24 mouse cellular contexts compared by ENCODE assay signal in the genomic region with DNA sequence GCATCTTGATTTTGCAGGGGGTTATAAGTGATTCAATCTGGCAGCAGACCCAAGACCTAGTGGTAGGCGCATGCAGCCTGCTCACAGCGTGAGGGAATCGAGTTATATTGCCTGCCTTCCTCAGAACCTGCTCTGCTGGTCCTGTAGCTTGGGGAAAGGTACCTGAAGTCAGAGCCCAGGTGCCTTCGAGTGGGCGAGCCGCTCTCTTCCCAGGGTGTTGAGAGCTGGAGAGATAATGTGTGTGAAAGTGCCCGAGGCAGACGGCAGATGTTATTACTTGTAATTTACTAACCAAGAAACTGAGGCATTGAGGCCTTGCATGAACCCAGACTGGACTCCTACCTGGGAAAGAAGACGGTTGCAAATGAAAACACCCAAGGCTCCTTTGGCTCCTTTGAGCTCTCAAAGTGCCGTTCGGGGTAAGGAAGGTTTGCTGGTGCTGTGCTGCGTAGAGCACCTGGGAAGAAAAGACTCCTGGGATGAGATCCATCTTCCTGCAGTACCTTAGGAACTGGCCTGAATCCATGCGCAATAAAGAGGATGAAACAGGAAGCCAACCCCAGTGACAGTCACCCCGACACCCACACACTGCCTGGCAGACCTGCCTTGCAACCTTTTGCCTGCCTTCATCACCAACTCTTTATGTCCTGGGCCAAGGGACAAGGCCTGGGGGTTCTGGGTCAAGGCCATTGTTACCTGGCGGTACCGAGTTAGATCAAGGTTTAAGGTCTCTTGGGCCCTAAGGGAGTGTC. TPM values are rescaled to one million over a fixed set of nuclear protein-coding genes. Genes with fewer than 3 reads are reported as not detected.
"Had no signal": no experiment of that assay in that cellular context is flagged by ENCODE, and none has a peak within 500 bp of the region (broad histone marks: within the 10 kb centered on the region; RNA-seq: fewer than 3 reads in every experiment).

No protein-coding gene starts in this region.

- H3K4me3 ChIP-seq: lung, embryonic 15.5 days; megakaryocyte, embryonic 14.5 days; midbrain, embryonic 12.5 days; myocyte; neural tube, embryonic 13.5 days; neural tube, embryonic 15.5 days had no signal

- H3K36me3 ChIP-seq: lung, embryonic 15.5 days; midbrain, embryonic 12.5 days; neural tube, embryonic 13.5 days; neural tube, embryonic 15.5 days had no signal

- ATAC-seq: liver, postnatal 0 days; lung, postnatal 0 days had no signal

- H3K4me2 ChIP-seq: lung, embryonic 15.5 days; midbrain, embryonic 12.5 days; neural tube, embryonic 13.5 days; neural tube, embryonic 15.5 days had no signal

- H3K27ac ChIP-seq: lung, embryonic 15.5 days; macrophage; midbrain, embryonic 12.5 days; neural tube, embryonic 13.5 days; neural tube, embryonic 15.5 days had no signal

- H3K9ac ChIP-seq: liver, postnatal 0 days; lung, embryonic 15.5 days; midbrain, embryonic 12.5 days; neural tube, embryonic 13.5 days; neural tube, embryonic 15.5 days had no signal

- DNase-seq: liver, postnatal 0 days; lung, adult 2 months; lung, postnatal 14 days; lung, postnatal 36 days; midbrain, embryonic 14.5 days; retina, postnatal 1 day; right cerebral cortex, postnatal 25 days; right cerebral cortex, postnatal 4 days; spleen, adult 18-20 months; thymus, adult 18-20 months; thymus, postnatal 14 days; thymus, postnatal 36 days had no signal

- H3K9me3 ChIP-seq: lung, embryonic 15.5 days; midbrain, embryonic 12.5 days; neural tube, embryonic 13.5 days; neural tube, embryonic 15.5 days had no signal

- H3K27me3 ChIP-seq: megakaryocyte, embryonic 14.5 days had no signal

RNA-seq across cellular contexts. Expression of a gene that starts 22.9 kb away (rescaled TPM):
- polyA plus RNA-seq: liver, postnatal 0 days; lung, embryonic 15.5 days; lung, postnatal 0 days; midbrain, embryonic 14.5 days; neural tube, embryonic 11.5 days; neural tube, embryonic 15.5 days; stomach, embryonic 14.5 days; stomach, embryonic 16.5 days; thymus, postnatal 0 days had no signal
